Mouse (Mus musculus): ENCODE data around the gene Tacc2.

DNA sequence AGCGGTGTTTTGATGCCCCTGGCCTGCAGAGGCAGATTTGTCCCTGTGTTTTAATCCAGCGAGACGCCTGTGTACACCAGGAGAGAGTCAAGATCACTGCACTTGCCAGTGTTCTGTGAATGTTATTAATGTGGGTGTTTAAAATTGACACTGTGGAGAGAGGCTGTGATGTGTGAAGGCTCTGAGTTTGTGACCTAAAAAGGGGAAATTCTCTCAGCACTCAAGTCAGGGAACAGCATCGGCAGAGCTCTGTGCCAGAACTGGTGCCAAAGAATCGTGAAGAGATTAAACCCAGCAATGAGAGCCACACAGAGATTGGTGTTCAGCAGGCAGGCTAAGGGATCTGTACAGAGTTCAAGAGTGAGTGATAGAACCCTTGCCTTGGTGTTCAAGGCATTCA, 21.6 kb upstream of the Tacc2 start:
- no peak for TF ChIP-seq POLR2AphosphoS5 (IDR thresholded peaks at IDR 0.05; ENCODE audit: borderline replicate concordance, low read depth, low read length)
- no peak for TF ChIP-seq MYB (IDR thresholded peaks at IDR 0.05; ENCODE audit: low read depth, low read length)
- TF ChIP-seq HCFC1 (IDR thresholded peaks at IDR 0.05; ENCODE audit: low read depth, low read length) = no peak
- TF ChIP-seq RAD21 (IDR thresholded peaks at IDR 0.05; ENCODE audit: low read depth, low read length) = no peak
